Mouse (Mus musculus) ovary, postnatal 10 days (tissue): Measurements from ENCODE around the gene Galt.

Experiments used
- DNase-seq: peaks from one replicate; pipeline ENCODE4 v3.0.0; 2022; ENCODE audit warnings: low spot score

Gene Galt

GRCm38 (mm10) chr4:41754797-41755337, at the start of gene Galt:
TSS of gene Galt (plus strand) at chr4:41755228.
- no peak for DNase-seq

GRCm38 (mm10) chr4:41705922-41706754, 48.9 kb upstream of the Galt start:
- DNase-seq, result no peak

GRCm38 (mm10) chr4:41707011-41707535, 48.0 kb upstream of the Galt start:
- DNase-seq, result no peak

- DNase-seq, result no peak
Measured at GRCm38 (mm10) chr4:41708192-41708745, 46.8 kb upstream of the Galt start.

- DNase-seq, result no peak
Measured at GRCm38 (mm10) chr4:41710229-41710628, 44.8 kb upstream of the Galt start.

- DNase-seq, result no peak
Measured at GRCm38 (mm10) chr4:41711705-41712375, 43.2 kb upstream of the Galt start.

- DNase-seq, result no peak
Measured at GRCm38 (mm10) chr4:41712421-41713196, 42.4 kb upstream of the Galt start.

- peak; percentile 78 for DNase-seq
Measured at GRCm38 (mm10) chr4:41713197-41714067, 41.6 kb upstream of the Galt start, which contains the start of gene Rpp25l. TSS of gene Rpp25l (minus strand) at chr4:41713534.

GRCm38 (mm10) chr4:41714276-41714675, 40.8 kb upstream of the Galt start:
- DNase-seq, result no peak

- no peak for DNase-seq
Measured at GRCm38 (mm10) chr4:41715082-41715481, 39.9 kb upstream of the Galt start.

GRCm38 (mm10) chr4:41715596-41715995, 39.4 kb upstream of the Galt start:
- no peak for DNase-seq

GRCm38 (mm10) chr4:41716834-41717233, 38.2 kb upstream of the Galt start:
- no peak for DNase-seq

GRCm38 (mm10) chr4:41722918-41723351, 32.1 kb upstream of the Galt start, which contains the start of gene Dctn3:
TSS of gene Dctn3 (minus strand) at chr4:41723170.
- peak; percentile 60 for DNase-seq

- DNase-seq, result no peak
Measured at GRCm38 (mm10) chr4:41726826-41727621, 28.0 kb upstream of the Galt start.

GRCm38 (mm10) chr4:41731052-41731765, 23.8 kb upstream of the Galt start, which contains the start of gene Arid3c:
TSS of gene Arid3c (minus strand) at chr4:41731142.
- no peak for DNase-seq

GRCm38 (mm10) chr4:41737602-41738255, 17.3 kb upstream of the Galt start:
- no peak for DNase-seq

GRCm38 (mm10) chr4:41738256-41738603, 16.8 kb upstream of the Galt start:
- DNase-seq, result no peak

- DNase-seq, result no peak
Measured at GRCm38 (mm10) chr4:41739260-41739659, 15.8 kb upstream of the Galt start.
